Mouse (Mus musculus): ENCODE measurements around the gene Rtn2.

- TF ChIP-seq POLR2A (IDR thresholded peaks at IDR 0.05; ENCODE audit: borderline replicate concordance, extremely low read depth, insufficient read depth, insufficient read length, poor library complexity, severe bottlenecking): no peak
- no peak for TF ChIP-seq CTCF (IDR thresholded peaks at IDR 0.05; ENCODE audit: borderline replicate concordance, extremely low read depth, insufficient read depth, insufficient read length)
These were observed 20.0 kb downstream of the Rtn2 start for GRCm38 (mm10) chr7:19302264-19303045.

Measured in brain, embryonic 14.5 days (tissue).